Mouse (Mus musculus) large intestine, adult 2 months (tissue): ENCODE measurements at regions not wholly inside any gene's neighbourhood (a gene's known extent, or its start where the extent isn't known, plus 50 kb on each side); places are given as distances from the start of the nearest gene placed in this dataset.

ENCODE experiments used
- DNase-seq: peaks from one replicate; pipeline ENCODE4 v3.0.0-alpha.2; 2012; ENCODE audit warnings: low read depth, low spot score
- WGBS: fragments of 180-500 bp; shearing (Covaris S2); methylation state at CpG from one replicate; pipeline ENCODE4 v1.1.7; 2018; 5-methylcytosine and 5-hydroxymethylcytosine counted together

DNA sequence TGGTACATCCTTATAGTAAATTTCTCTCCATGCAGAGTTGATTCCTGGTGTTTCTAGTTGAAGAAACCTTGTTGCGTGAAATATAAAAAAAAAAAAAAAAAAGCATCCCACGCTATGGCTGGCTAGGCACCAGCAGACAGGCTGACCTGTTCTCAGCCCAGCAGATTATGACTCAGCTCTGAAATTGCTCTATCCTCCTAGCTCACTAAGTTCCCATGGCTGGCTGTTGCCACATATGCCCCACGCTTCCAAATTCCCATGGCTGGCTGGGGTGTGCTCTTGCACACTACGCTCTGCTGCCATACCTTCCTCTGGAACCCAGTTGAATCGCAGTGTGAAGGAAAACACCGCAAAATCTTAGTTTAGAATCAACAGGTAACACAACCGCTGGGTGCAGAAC lies 270.1 kb downstream of the Mid1ip1 start:
- DNase-seq, result no peak
- 91% methylated on average over 7 of the region's 7 CpGs for WGBS

DNA sequence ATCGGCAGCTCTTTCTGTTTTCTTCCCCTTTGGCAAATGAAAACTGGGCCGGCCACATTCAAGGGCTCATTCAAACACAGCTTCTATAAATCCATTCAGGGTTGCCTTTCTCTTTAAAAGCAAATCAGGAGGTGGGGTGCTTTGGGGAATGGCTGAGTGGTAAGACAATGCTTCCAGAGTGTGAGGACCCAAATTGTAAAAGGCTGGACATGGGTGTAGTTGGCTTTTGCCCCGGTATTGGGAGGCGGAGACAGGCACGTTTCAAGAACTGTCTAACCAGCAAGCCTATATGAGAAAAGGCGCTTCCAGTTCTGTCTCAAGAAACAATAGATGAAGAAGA lies 277.0 kb downstream of the Mid1ip1 start:
- no peak for DNase-seq
- WGBS, result 42% methylated on average over 6 of the region's 6 CpGs

DNA sequence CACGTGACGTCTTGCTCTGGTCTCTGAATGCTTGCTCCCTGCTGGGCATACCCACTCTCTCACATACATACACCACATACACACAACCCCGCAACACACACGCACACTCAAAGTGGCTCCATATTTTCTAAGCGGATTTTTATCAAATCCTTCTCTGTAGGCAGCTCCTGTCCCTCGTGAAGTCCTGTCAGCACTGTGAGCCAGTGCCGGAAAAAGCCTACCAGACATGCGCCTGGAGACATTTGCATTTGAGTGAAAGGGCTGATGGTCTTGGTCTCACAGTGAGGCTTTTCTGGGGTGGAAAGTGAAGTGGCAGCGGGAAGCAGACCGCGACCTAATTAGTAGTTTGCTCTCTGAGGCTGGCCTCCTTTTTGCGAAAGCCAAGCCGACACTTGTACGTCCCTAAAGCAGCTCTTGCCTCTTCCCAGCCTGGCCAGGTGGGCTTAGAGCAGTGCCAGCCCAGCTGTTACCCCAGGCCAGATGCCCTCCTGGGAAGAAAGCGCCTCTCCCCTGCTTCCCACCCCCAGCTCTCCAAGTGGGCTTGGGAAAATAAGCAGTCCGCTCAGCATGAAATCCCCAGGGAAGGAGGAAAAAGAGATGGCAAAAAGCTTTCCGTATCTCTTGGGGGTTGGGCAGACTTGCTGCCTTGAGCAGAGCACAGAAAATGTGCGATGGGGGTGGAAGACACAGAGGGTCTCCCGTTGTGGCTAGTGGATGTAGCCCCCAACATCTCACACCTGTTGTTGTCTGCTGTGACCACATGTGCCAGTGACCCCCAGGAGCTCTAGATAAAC lies 277.6 kb downstream of the Mid1ip1 start:
- no peak for DNase-seq
- WGBS, result 55% methylated on average over 19 of the region's 19 CpGs

DNA sequence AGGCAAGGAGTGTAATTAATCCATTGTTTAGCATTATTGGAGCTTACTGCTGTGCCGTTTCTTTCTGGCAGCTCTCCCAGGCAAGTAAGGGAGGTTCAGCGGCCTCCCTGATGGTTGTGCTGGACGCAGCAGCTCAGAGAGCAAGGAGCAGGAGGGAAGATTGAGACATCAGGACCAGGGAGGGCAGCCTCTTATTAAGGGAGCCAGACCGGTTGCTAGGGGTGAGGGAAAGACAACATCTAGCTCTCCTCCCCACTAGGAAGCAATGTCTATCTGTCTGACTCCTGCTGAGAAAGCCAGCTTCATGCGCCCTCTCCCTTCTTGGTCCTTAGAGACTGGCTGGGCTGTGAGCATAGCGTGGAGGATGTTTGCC lies 278.2 kb downstream of the Mid1ip1 start:
- 35% methylated on average over 6 of the region's 6 CpGs for WGBS
- no peak for DNase-seq

DNA sequence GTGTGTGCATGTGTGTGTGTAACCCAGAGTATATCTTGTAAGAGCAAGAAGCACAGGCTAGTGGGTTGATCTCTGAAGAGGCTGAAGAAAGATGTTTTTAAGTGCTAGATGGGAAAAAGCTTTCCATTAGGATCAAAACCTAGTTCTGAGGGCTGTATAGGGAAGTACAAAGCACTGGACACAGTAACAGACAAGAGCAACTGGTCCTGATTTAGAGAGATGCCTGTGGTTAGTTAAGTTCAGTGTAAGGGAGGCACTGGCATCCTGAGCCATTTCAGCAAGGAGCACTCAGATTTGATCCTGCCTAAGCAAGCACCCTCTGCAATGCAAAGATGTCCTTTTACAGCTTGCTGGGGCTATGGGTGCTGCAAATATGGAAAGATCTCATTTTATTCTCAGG lies 280.1 kb downstream of the Mid1ip1 start:
- DNase-seq, result no peak

DNA sequence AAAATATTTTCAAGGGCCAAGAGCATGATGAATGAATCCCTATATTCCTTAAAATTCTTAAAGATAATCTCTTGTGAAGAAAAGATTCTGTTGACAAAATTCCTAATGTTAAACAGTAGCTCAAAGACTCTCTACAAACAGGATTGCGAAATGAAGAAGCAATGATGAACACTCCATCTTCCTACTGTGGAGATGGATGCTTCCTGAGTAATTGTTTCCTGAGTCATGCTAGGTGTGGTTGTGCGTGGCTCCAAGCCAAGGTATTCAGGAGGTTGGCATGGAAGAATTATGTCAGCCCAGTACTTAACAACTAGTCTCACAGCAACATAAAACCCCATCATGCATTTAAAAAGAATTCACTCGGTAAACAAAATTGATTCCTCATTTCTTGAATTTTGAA lies 286.4 kb downstream of the Mid1ip1 start:
- no peak for DNase-seq
- 68% methylated on average over 3 of the region's 3 CpGs for WGBS

DNA sequence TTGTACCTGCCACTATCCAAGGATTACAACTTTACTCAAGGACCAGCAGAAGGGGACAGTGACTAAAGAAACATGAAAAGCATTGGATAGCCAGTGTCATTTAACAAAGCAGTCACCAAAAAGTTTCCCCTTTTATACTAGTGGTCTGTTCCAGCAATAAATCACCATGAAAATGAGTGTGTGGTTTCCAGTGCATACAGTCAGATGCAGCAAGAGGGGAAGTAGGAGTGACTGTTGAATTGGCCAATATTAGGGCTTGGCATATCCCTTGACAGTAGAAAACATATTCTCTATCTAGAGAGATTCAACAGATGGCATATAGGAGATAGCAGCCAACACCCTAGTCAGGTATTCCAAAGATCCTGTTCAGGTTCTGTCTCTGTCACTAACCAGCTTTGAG lies 259.8 kb upstream of the H2al1a start:
- DNase-seq, result no peak

DNA sequence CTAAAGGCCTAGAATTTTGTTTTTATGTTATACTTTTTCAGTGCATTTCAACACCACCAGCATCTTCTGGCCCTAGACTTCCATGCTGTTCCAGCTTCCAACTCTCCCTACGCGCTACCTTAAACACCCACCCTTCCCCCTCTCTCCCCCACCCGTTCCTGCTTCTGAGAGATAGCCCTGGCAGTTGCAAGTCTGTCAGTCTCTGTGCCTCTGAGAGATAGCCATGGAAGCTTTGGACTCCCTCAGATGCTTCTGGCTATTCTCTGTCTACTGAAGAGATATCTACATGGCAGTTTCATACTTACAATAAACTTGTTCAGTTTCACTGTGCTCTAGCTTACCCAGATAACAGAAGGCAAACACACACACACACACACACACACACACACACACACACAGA lies 252.3 kb upstream of the H2al1a start:
- WGBS, result 90% methylated on average over 3 of the region's 3 CpGs
- no peak for DNase-seq

DNA sequence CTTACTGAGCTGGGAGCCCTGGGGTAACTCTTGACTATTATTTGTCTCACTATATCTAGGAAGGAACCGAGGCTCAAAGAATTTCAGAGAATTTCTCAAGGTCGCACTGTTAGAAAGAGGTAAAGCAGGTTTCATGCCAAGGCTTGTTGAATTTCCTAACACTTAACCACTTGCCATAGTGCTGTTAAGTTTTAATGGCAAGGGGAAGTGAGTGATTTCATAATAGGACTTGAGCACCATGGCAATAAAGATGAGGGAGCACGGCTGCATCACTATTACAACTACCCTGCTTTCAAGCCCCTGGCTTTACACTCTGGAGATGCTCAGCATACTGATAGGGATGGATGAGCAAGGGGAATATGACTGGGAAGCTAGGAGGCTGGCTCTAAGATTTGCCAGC lies 216.9 kb upstream of the H2al1a start:
- 43% methylated on average over 3 of the region's 3 CpGs for WGBS
- no peak for DNase-seq

DNA sequence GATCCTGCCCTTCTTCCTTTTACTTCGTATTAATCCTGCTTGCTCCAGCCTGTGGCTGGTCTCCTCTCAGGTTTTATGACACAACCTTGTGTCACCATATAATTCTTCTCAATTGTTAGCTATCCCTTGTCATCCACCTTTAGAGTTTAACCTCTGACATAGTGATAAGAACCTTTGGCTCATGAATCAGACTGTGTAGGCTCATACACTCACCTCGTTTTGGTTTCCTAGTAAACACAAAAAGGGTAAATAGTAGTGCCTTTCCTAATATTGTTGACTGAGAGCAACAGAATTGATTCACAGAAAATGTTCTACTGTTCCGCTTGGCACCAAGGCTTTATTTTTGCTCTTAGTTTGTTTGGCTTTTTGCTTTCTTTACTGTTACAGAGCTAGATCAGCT lies 216.2 kb upstream of the H2al1a start:
- no peak for DNase-seq
- WGBS, result 53% methylated on average over 3 of the region's 3 CpGs

DNA sequence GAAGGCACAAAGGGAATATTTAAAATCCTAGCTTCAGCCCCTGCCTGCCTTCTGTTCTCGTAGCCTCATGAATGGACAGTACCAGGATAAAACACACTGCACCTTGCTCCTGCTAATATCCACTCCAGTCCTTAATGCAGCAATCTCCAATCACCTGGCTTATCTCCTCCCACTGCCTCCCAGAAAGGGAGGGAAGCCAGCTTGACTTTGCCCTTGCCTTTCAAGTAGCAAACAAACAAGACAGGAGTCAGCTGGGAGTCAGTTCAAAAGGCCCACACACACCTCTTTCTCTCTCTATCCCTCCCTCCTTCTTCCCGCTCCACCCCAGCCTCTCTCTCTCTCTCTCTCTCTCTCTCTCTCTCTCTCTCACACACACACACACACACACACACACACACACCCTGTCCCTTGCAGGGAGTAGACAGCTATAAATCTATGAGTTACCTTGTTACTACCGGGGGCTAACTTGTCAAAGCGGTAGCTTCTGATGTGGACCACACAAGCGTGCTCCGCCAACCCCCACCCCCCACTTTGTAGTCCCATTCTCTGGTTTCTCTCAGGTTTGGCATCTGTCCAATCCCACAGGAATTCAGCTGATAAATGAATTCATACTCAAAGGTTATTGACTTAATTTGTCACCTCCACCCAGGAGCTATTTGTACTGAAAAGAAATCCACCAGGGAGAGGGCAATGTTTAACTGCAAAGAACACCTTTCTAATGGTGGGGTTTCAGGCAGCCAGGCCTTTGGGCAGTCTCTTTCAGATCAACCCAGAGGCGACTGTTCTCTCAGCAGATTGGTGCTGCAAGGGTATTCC lies 212.6 kb upstream of the H2al1a start:
- DNase-seq, result peak; percentile 37
- 48% methylated on average over 7 of the region's 7 CpGs for WGBS

DNA sequence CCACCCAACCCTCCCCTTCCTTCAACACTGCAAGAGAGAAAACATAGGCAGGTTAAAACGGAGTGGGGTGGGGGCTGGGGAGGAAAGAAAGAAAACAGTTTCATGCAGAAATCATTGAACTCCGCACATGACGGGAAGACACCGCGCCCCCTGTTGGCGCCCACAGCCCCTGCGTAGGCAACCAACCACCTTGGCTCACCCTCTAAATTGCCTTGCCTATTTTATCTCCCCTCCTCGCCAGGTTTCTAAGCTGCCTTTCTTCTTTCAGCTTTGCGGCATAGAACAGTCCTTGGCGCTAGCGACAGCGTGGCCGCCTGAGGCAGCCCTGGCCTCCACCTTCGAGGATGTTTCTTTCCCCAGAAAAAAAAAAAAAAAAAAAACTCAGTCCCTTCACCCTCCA lies 211.1 kb upstream of the H2al1a start:
- DNase-seq, result no peak
- 41% methylated on average over 14 of the region's 14 CpGs for WGBS

DNA sequence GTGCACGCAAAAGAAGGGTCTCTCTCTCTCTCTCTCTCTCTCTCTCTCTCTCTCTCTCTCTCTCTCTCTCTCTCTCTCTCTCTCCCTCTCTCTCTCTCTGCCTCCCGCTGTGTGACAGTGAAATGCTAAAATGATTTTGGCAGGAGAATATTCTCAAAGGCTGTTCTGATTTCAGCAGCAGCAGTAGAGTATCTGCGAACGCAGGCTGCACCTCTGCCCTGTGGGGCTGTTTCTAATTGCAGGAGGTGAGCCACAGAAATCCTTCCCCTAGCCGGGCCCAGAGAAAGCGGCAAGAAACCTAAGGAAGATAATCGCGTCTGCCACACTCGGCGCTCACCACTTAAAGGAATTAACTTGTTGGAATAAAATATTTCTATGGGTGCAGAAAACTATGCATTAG lies 210.6 kb upstream of the H2al1a start:
- DNase-seq, result no peak
- WGBS, result 82% methylated on average over 10 of the region's 10 CpGs

DNA sequence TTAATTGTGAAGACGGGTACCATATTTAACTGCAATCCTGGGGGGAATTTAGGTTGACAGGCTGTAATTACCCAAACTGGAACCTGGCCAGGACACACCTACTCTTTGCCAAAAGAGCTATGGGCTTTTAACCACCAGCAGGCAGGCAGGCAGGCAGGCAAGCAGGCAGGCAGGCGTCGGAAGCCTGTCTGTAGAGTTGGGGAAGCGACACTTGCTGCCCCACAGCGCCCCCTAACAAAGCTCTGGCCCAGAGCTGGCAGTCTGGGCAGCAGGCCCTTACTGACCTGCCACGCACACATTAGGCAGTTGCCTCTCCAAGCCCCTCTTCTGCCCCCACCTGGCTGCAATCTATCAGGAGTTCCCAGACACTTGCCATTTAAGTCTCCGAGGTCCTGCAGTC lies 208.6 kb upstream of the H2al1a start:
- 34% methylated on average over 7 of the region's 7 CpGs for whole genome bisulfite sequencing
- no peak for DNase-seq

DNA sequence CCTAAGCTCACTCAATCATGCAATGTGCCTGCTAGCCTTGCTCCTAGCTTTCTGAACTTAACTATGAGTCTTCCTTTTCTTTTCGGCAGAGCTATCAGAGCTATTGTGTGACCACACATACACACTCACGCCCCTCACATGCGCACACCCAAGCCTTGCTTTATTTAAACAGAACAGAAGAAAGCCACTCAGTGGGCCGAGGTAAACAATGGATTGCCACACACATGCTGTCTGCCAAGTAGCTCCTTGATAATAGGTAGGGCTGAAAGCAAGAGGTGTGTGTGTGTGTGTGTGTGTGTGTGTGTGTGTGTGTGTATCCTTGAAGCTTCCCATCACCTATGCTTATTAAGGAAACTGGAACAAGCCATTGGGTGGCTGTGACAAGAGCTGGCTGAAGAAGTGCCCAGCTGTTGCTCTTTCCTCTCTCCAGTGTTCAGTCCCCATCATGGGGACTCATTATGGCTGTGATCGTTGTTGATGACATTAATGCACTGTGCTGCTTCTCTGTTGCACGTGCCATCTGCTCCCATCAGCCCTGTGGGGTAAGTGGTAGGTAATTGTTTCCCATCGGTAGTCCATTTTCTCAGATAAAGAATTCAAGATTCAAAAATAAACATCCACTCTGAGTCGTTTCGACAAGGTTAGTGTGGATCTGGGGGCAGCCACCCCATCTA lies 201.3 kb upstream of the H2al1a start:
- DNase-seq, result no peak
- 64% methylated on average over 9 of the region's 9 CpGs for WGBS

DNA sequence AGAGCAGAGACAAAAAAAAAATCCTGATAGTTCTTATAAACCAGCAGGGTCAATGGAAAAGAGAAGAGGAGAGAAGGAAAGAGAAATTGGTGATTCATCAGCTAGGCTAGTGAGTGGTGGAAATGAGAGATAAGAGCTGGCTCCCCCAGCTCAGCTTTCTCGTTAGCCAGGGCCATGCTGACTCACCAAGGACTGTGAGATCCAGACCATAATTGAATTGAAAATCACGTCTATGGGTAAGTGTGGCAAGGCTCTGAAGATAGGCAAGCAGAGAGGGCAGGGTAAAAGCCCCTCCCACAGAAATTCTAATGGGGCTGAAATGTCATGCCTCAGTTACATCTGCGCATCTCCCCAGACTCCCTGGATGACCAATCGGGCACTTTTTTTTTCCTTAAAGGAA lies 200.7 kb upstream of the H2al1a start:
- DNase-seq, result no peak
- WGBS, result 57% methylated on average over 4 of the region's 4 CpGs

DNA sequence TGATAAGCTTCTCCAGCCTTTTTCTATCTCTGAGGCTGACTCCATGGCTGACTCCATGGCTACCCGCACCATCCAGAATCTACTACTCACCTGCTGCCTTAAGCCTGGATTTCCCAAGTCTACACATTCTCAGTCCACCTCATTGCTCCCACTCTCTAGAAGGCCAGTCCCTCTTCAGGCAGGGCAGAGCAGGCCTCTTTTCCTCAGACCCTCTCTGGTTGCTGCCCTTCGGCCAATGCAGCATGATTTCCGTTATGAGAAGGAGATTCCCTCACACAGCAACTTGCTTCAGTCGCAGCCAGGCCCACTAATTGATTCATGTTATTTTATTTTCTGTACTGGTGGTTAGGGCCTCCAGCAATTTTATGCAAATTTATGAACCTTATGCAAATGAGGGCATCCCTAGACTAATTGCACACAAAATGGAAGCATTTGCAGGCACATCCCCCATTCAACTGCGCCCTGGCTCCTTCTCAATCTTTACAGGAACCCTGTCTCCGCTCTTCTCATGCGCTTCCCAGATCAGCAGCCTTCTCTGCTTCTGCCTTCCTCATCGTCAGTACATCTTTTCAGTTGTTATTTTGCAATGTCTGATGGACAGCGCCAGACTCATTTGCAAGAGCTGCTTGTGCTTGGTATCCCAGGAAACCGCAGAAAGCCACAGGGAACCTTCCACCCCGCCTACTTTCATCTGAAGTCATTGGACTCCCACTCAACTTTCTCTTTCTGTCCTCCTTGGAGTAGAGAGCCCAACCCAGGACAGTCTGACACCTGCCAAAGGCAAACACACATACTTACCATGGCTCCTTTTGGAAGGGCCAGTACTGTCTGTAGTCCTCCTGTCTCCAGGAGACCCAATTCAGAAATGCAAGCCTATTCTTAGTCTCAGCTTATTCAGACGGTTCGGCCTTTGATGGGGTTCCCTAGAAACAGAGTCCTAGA lies 199.6 kb upstream of the H2al1a start:
- WGBS, result 80% methylated on average over 13 of the region's 13 CpGs
- DNase-seq, result no peak

DNA sequence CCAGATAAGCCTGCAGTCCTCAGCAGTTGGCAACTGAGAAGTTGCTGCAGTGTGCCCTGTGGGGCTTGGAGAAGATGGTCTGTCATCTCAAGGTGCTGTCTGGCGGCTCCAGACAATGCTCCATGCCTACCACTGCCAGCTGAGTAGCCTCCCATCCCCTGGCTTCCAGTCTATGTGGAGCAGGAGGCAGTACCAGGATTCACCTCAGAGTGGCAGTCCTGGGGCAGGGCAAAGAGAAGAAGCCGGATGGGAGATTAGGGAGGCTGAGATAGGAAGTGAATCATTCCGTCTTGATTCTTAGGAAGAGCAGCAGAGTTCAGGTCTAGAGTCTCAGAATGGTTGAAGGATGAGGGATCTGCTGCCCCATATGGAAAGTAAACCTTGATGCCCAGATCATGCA lies 198.1 kb upstream of the H2al1a start:
- WGBS, result 52% methylated on average over 3 of the region's 3 CpGs
- no peak for DNase-seq

DNA sequence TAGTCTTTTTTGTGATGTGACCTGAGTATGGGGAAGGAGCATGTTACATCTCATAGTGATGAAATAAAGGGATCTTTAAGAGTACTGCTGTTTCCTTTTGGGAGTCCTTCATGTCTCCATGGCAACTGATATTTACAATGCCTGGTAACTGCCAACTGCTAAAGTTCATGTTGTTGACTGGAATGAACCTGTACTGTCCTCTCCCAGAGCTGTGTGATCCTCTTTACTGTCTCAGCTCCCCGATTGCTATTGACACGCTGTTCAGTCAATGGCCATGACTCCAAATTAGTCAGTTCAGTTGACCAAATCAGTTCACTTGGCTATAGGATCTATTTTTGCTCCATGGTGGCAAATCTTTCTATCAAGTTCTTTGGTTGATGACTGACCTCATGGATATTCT lies 167.8 kb upstream of the H2al1a start:
- DNase-seq, result no peak
- 41% methylated on average over 2 of the region's 2 CpGs for WGBS

DNA sequence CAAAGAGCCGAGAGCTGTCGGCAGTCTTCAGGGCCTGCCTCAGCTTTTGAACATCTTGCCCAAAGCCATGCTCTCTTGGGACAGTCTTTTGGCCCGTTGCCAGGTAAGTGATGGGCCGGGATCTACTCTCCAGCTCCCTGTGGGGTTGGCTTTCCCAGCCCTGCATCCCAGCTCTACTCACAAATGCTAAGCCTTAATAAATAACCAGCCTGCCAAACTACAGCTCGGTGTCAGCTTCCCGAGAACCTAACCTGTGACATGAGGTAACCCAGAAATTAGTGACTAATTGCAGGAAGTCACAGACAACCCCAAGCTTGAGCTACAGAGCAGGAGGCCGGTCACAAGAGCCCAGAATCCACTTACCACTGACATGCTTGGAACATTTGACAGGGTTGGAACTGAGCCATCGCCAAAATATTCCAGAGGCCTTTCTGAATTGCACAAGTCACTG lies 159.1 kb upstream of the H2al1a start:
- WGBS, result 56% methylated on average over 8 of the region's 8 CpGs
- DNase-seq, result no peak
